Mouse (Mus musculus) embryonic fibroblast, embryonic 13.5 days (primary cell): ENCODE measurements around the gene Arhgap19.

ENCODE experiments used
- CTCF ChIP-seq: IDR thresholded peaks from 2 replicates; pipeline ENCODE4 v1.5.1; 2011; ENCODE audit warnings: mild to moderate bottlenecking, control low read depth, low read length, moderate library complexity, borderline replicate concordance; ENCODE audit not compliant: insufficient read depth
- POLR2A ChIP-seq: IDR thresholded peaks from 2 replicates; pipeline ENCODE4 v1.6.1; 2011; ENCODE audit warnings: low read depth, mild to moderate bottlenecking, control low read depth, low read length, moderate library complexity

DNA sequence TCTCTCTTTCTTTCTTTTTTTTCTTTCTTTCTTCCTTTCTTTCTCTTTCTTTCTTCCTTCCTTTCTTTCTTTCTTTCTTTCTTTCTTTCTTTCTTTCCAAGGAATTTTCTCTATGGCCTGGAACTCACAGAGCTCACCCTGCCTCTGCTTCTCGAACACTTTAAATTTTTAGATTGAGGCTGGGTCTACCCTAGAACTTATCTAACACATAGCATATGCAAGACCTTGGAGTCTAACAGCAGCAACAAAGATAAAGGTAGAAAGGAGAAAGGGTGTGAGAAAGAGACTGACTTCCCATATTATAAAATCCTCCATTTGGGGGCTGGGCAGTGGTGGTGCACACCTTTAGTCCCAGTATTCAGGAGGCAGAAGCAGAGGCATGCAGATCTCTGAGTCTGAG is 20.7 kb upstream of the Arhgap19 start:
- no peak for TF ChIP-seq POLR2A
- no peak for TF ChIP-seq CTCF
